Mouse (Mus musculus) embryonic facial prominence, embryonic 12.5 days (tissue): Measurements from ENCODE around the gene Gsta2. TPM values are rescaled to one million over a fixed set of nuclear protein-coding genes. Genes with fewer than 3 reads are reported as not detected.
"Not testable (repeated sequence)": the region's sequence is repeated elsewhere in the genome, so short reads cannot be mapped to it uniquely, and the experiment has no call there.

Experiments used
- ATAC-seq: fragments of 200-750 bp; cut with Nextera tagmentation; 2 replicates; pipeline ENCODE4 v1.8.0; 2017; ENCODE audit not compliant: insufficient number of reproducible peaks, insufficient read depth, low FRiP score, low TSS enrichment
- H3K27ac ChIP-seq: fragments of 300-500 bp; sonication (generic); 2 replicates; pipeline ENCODE4 v1.5.1; 2016; ENCODE audit warnings: mild to moderate bottlenecking
- H3K27me3 ChIP-seq: fragments of 300-500 bp; sonication (generic); 2 replicates; pipeline ENCODE4 v1.6.1; 2016; ENCODE audit warnings: mild to moderate bottlenecking, moderate library complexity
- H3K36me3 ChIP-seq: fragments of 300-500 bp; sonication (generic); 2 replicates; pipeline ENCODE4 v1.6.1; 2016; ENCODE audit warnings: mild to moderate bottlenecking
- H3K4me1 ChIP-seq: fragments of 300-500 bp; sonication (generic); 2 replicates; pipeline ENCODE4 v1.6.1; 2016
- H3K4me2 ChIP-seq: fragments of 300-500 bp; sonication (generic); replicated peaks from 2 replicates; pipeline ENCODE4 v1.6.1; 2016; ENCODE audit warnings: mild to moderate bottlenecking, moderate library complexity
- H3K4me3 ChIP-seq: fragments of 300-500 bp; sonication (generic); 2 replicates; pipeline ENCODE4 v1.5.1; 2016; ENCODE audit warnings: mild to moderate bottlenecking
- H3K9ac ChIP-seq: fragments of 300-500 bp; sonication (generic); 2 replicates; pipeline ENCODE4 v1.6.1; 2016; ENCODE audit warnings: mild to moderate bottlenecking, moderate library complexity
- H3K9me3 ChIP-seq: fragments of 300-500 bp; sonication (generic); 2 replicates; pipeline ENCODE4 v1.6.1; 2016; ENCODE audit warnings: mild to moderate bottlenecking, moderate library complexity
- WGBS: fragments of 180-500 bp; shearing (Covaris S2); methylation state at CpG from one replicate; pipeline ENCODE4 v1.1.7; 2016; 5-methylcytosine and 5-hydroxymethylcytosine counted together
- polyA plus RNA-seq: library from polyadenylated mRNA; unstranded; fragments of >200 nt; fragmentation: Nextera tagmentation; extraction: Ambion mirVana; gene quantifications from 2 replicates; pipeline ENCODE4 v1.2.1, GENCODE M21; 2016

Gsta2 gene
- polyA plus RNA-seq, 1 experiment from 2014 or later = not detected

GRCm38 (mm10) chr9:78345235-78345634, 10.4 kb downstream of the Gsta2 start:
- not testable (repeated sequence) for H3K36me3 ChIP-seq, H3K9me3 ChIP-seq, H3K4me1 ChIP-seq, H3K27ac ChIP-seq, ATAC-seq, H3K9ac ChIP-seq, H3K4me3 ChIP-seq, H3K4me2 ChIP-seq, H3K27me3 ChIP-seq
- WGBS = 67% methylated on average over 4 of the region's 4 CpGs

DNA sequence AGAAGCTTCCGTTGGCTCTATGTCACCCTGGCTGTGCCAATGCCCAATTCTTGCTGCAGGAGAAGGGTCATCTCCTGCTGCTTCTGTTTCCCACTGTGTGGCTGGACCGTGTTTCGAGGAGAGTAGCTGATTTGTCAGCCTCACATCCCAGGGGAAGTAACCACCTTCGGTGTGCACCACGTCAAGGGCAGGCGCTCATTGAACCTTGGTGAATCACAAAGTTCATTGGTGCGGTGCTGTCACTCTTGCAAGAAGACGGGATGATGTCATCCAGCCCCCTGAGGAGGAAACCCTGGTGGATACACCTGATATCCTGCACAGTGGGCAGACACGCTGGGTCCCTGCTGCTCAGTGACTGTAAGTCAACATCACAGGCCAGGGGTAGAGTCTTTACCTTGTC, 12.5 kb downstream of the Gsta2 start:
- not testable (repeated sequence) for H3K27me3 ChIP-seq, H3K9me3 ChIP-seq, H3K9ac ChIP-seq, H3K27ac ChIP-seq, H3K36me3 ChIP-seq, H3K4me3 ChIP-seq, ATAC-seq, H3K4me2 ChIP-seq, H3K4me1 ChIP-seq
- WGBS = 87% methylated on average over 9 of the region's 9 CpGs

DNA sequence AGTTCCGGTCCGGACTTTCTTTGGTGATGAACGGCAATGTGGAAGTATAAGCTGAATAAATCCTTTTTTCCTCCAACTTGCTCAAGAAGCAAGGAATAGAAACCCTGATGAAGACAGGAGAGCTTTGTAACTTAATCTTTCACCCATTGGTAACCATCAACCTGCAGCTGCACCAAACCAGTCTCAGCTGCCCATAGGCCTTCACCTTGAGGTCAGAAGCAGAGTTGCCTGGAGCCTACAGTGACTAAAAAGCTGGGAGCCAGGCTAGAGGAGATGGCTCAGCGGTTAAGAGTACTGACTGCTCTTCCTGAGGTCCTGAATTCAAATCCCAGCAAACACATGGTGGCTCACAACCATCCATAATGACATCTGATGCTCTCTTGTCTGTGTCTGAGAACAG, 13.1 kb downstream of the Gsta2 start:
- not testable (repeated sequence) for H3K4me2 ChIP-seq, H3K9ac ChIP-seq, H3K4me3 ChIP-seq, H3K36me3 ChIP-seq, H3K27me3 ChIP-seq, H3K4me1 ChIP-seq, ATAC-seq, H3K9me3 ChIP-seq, H3K27ac ChIP-seq
- 86% methylated on average over 4 of the region's 4 CpGs for WGBS

- H3K4me1 ChIP-seq, ATAC-seq, H3K9me3 ChIP-seq, H3K4me2 ChIP-seq, H3K4me3 ChIP-seq, H3K9ac ChIP-seq, H3K36me3 ChIP-seq, H3K27ac ChIP-seq, H3K27me3 ChIP-seq: not testable (repeated sequence)
- WGBS = 18% methylated on average over 8 of the region's 8 CpGs
These were observed 15.3 kb downstream of the Gsta2 start for GRCm38 (mm10) chr9:78340324-78340723.

- not testable (repeated sequence) for H3K9me3 ChIP-seq, H3K27me3 ChIP-seq, H3K9ac ChIP-seq, H3K36me3 ChIP-seq, ATAC-seq, H3K27ac ChIP-seq, H3K4me1 ChIP-seq, H3K4me2 ChIP-seq, H3K4me3 ChIP-seq
These were observed 18.5 kb downstream of the Gsta2 start for GRCm38 (mm10) chr9:78337050-78337449.

DNA sequence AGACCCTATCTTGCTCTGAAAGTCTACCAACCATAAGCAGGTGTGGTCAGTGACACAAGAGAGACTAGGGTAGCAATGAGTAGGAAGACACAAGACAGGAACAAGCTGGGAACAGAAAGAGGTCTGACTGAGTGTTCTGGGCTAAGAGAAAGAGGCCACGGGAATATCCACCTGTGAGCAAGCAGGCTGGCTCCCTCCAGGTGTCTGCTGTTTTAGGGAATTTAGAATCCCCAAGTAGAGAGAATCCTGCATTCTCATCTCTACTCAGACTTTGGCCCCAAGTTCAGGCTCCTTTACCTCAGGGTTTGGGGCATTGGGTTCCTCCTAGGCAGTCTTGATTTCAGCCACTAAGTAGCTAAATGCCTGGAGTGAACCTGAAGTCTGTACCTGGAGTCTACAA, 28.3 kb downstream of the Gsta2 start, which contains the start of gene Omt2b:
Omt2b (plus strand) TSS at position 301 of the 400 bp plus-strand sequence.
- not testable (repeated sequence) for H3K27ac ChIP-seq, H3K36me3 ChIP-seq, H3K4me3 ChIP-seq, H3K27me3 ChIP-seq, H3K4me1 ChIP-seq, ATAC-seq, H3K9ac ChIP-seq, H3K4me2 ChIP-seq, H3K9me3 ChIP-seq
- 79% methylated on average over 1 of the region's 1 CpGs for WGBS

DNA sequence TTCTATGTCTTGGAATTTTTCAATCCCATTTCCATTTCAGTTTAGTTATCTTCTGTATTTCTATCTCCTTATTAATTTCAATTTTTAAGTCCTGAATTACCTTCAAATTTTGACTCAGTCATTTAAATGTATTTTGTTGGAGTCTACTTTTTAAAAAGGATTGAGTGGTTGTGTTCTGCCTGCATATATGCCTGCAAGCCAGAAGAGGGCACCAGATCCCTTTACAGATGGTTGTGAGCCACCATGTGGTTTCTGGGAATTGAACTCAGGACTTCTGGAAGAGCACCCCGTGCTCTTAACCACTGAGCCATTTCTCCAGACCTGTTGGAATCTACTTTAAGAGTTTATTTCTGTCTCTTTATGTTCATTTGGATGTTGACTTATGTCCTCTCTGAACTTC, 36.1 kb downstream of the Gsta2 start:
- Histone ChIP-seq H3K9me3 (no peaks in the 10 kb centered on the region), H3K4me1 (no peaks in the 10 kb centered on the region), H3K4me2 (no peak overlapping the region), H3K4me3 (no peak overlapping the region), H3K9ac (no peak overlapping the region), H3K27me3 (no peaks in the 10 kb centered on the region), H3K27ac (no peak overlapping the region), H3K36me3 (no peaks in the 10 kb centered on the region)
- WGBS = 22% methylated on average over 1 of the region's 1 CpGs
- no peak for ATAC-seq

- no peak within 1 kb of the TSS for H3K27ac ChIP-seq
- H3K4me2 ChIP-seq = no peak within 1 kb of the TSS
- H3K4me3 ChIP-seq = no peak within 1 kb of the TSS
- H3K36me3 ChIP-seq = no peaks in the 10 kb centered on the region
- no peaks in the 10 kb centered on the region for H3K27me3 ChIP-seq
- H3K9ac ChIP-seq = no peak within 1 kb of the TSS
- no peaks in the 10 kb centered on the region for H3K9me3 ChIP-seq
- H3K4me1 ChIP-seq = no peaks in the 10 kb centered on the region
- no peak for ATAC-seq
- WGBS = 78% methylated on average over 2 of the region's 2 CpGs
These were observed 40.9 kb downstream of the Gsta2 start, which contains the start of gene Omt2a for GRCm38 (mm10) chr9:78314696-78315095. Omt2a (minus strand) TSS chr9:78314796.

- H3K4me2 ChIP-seq, H3K9ac ChIP-seq, H3K9me3 ChIP-seq, ATAC-seq, H3K36me3 ChIP-seq, H3K27ac ChIP-seq, H3K27me3 ChIP-seq, H3K4me3 ChIP-seq, H3K4me1 ChIP-seq: not testable (repeated sequence)
- 74% methylated on average over 3 of the region's 3 CpGs for whole genome bisulfite sequencing
These were observed 47.5 kb downstream of the Gsta2 start for GRCm38 (mm10) chr9:78308122-78308521.

DNA sequence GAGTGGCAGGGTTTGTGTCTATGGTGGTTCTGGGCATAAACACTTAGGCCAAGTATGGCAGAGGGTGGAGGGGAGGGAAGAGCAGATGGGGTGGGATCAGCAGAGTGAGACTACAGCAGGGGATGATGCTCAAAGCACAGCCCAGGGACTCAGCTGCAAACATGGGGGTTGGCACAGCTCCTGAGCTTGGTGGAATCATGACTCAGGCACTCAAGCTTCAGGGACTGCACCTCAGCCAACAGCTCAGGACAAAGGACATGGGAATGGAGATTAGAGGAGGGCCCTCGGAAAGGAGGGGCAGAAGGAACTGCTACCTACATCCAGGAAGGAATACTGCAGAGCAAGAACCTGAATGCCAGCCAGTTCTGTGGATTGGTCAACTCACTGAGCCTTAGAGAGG, 56.4 kb downstream of the Gsta2 start:
- not testable (repeated sequence) for ATAC-seq, H3K9ac ChIP-seq, H3K27me3 ChIP-seq, H3K4me2 ChIP-seq, H3K36me3 ChIP-seq, H3K27ac ChIP-seq, H3K9me3 ChIP-seq, H3K4me3 ChIP-seq, H3K4me1 ChIP-seq
- 63% methylated on average over 1 of the region's 1 CpGs for WGBS

DNA sequence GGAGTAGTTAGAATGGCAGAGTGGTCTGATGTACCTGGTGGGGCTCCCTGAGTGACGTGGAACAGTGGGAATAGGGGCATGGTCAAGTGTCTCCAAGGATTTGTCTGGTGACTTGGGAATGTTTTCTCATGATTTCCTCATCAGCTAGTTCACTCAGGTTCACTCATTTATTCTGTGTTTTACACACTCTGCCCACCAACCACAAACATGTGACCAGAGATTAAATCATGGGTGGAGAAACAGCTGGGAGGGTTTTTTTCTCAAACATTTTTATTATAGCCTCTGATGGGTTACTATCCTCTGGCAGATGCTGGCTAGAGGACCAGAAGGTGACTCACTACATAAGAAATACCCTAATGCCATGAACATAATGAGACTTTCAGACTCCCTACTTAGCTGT, 57.4 kb downstream of the Gsta2 start:
- ATAC-seq = no peak
- Histone ChIP-seq H3K36me3 (no peaks in the 10 kb centered on the region), H3K27ac (no peak overlapping the region), H3K9me3 (no peaks in the 10 kb centered on the region), H3K9ac (no peak overlapping the region), H3K4me1 (no peaks in the 10 kb centered on the region), H3K4me2 (no peak overlapping the region), H3K27me3 (no peaks in the 10 kb centered on the region), H3K4me3 (no peak overlapping the region)
- 73% methylated on average over 1 of the region's 1 CpGs for WGBS

GRCm38 (mm10) chr9:78296089-78296488, 59.5 kb downstream of the Gsta2 start:
- H3K4me2 ChIP-seq, H3K27ac ChIP-seq: not testable (repeated sequence)

DNA sequence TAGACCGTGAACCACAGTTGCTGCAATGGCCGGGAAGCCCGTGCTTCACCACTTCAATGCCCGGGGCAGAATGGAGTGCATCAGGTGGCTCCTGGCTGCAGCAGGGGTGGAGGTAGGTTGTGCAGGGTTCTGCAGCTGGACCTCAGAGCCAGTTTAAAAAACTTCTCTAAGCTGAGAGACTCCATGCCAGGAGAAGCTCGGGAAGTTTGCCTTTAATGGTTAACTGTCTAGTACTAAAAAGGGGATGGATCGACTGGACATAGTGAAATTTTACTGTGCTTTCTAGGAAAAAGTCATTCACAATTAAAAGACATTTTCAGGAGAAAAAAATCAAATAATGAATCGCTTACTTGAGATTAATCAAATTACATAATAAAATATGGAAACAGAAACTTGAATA, 60.8 kb downstream of the Gsta2 start:
- H3K9ac ChIP-seq, ATAC-seq, H3K36me3 ChIP-seq, H3K4me3 ChIP-seq, H3K4me1 ChIP-seq, H3K9me3 ChIP-seq, H3K27me3 ChIP-seq, H3K27ac ChIP-seq, H3K4me2 ChIP-seq: not testable (repeated sequence)
- 76% methylated on average over 7 of the region's 7 CpGs for WGBS

More at GRCm38 (mm10) chr9:78296089-78296488, 59.5 kb downstream of the Gsta2 start:
- WGBS = 12% methylated on average over 6 of the region's 6 CpGs
- not testable (repeated sequence) for H3K9me3 ChIP-seq, ATAC-seq, H3K4me1 ChIP-seq, H3K9ac ChIP-seq, H3K36me3 ChIP-seq, H3K27me3 ChIP-seq, H3K4me3 ChIP-seq
